Mouse (Mus musculus): ENCODE results near the gene Macf1.
"Not testable (repeated sequence)": the region's sequence is repeated elsewhere in the genome, so short reads cannot be mapped to it uniquely, and the experiment has no call there.

Gene Macf1

DNA sequence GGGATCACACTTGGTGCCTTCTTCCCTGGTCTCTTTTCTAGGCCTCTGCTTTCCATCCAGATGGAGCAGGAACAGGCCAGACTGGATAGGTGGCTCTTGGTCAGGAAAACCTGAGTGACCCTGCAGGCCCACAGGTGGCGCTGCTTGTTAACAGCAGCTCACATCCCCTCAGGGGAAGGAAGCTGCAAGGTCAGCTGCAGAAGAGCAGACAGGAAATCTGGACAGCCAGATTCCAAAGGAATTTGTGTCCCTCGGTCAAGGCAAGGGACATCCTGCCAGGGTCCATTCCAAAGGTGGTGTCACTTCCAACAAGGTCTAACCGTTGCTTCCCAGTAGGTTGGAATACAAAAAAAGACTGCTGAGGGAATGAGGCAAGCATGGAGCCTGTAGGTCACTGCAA, 50.8 kb downstream of the Macf1 start:
- DNase-seq: peak; percentile 56 to 58

DNA sequence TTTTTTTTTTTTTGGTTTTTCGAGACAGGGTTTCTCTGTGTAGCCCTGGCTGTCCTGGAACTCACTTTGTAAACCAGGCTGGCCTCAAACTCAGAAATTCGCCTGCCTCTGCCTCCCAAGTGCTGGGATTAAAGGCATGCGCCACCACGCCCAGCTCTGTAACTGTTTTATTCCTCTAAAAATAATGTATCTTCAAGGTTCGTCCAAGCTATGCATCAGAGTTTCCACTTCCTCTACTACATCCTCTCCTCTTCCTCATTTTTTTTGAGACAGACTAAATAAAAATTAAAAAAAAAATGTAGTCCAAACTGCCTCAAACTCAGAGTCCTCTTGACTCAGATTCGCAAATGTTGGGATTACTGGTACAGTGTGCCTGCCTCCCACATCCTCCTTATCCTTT, 52.0 kb downstream of the Macf1 start:
- DNase-seq: not testable (repeated sequence)

DNA sequence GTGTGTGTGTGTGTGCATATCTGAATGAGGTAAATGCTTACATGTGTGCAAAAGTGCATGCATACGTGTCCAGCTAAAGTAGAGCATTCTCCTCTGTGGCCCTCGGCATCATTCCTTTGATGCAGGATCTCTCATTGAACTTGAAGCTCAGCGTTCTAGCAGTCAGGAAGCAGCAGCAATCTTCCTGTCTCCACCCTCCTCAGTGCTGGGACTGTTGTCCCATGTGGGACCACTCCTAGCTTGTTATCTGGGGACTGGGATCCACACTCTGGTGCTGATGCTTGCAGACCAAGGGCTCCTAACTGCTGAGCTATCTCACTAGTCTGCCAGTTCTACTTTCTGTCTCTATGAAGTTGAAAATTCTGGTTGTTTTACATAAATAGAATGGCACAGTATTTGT, 52.5 kb downstream of the Macf1 start:
- no peak for DNase-seq

DNA sequence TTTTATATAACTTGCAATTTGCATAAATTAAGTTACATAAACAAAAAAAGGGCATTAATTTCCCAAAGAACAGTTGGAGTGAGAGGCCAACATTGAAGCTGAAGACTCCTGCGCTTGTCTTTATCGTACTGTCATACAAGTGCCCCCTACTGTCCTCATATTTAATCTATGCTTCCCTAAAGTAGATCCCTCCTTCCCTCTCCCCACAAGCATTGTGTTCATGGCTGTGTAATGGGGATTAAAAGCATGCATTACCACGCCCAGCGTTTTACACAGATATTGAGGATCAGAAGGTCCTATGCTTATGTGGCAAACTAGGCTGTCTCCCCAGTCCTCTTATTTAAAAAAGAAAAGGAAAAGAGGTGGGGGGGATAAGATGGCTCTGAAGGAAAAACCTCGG, 56.5 kb downstream of the Macf1 start:
- no peak for DNase-seq

DNA sequence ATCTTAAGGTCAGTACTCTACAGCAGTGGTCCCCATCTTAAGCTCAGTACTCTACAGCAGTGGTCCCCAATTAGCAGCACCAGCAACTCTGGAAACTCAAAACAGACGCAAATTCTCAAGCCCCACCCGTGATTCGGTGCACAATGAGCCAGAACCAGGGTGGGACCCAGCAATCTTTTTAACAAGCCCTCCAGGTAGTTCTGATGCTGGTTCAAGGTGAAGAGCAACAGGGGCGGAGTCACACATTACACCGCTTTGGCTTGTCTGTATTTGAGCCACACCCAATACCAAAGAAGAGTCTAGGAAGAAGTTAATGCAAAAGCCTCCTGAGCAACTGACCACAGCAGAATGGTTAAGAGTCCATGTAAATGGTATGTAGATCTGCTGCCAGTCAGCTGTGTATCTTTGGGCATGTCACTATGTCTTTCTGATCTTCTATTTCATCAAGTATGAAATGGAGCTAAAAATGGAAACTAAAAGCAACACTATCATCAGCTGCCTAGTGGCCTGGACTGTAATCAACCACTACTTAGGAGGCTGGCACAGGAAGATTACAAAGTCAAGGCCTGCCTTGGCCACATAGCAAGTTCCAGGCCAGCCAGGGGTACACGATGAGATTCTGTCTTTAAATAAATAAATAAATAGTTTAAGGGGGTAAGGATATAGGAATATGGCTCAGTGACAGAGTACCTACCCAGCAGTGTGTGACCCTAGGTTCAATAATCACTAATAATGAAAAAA, 58.7 kb downstream of the Macf1 start:
- DNase-seq: no peak

DNA sequence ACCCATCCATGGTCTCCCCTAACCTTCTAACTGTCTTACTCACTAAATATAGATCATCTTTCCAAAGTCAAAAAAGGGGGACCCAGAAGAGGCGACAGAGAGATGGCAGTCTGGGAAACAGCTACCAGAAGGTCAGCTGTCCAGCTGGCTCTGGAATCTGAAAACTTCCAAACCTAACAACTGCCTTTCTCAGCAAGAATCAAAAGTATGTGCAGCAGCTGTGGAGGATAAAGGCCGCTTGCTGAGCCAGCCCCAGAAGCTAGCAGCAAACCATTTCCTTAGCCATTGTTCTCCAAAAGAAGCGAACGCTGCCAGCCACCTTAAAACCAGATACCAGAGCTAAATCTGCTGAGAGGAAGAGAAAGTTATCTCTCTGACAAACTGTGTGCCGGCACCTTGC, 59.7 kb downstream of the Macf1 start:
- no peak for DNase-seq

DNA sequence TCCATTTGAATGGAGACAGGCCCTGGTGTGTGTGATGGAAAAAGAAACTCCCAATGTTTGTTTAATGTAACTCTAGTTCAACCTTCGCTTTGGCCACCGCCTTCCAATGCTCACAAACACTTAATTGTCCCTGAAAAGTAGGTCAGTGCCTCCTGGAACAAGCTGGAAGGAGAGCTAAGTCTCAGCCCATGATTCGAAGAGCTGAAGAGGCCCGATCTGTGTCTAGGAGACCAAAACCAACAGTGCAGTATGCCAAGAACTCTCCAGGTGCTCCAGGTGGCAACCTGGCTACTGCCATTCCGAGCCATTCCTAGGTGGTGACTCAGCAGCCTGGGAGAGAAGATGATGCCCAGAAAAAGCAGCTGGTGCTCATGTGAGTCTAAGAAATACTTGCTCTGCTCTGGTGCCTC, 60.4 kb downstream of the Macf1 start:
- DNase-seq: peak; percentile 84 to 89

DNA sequence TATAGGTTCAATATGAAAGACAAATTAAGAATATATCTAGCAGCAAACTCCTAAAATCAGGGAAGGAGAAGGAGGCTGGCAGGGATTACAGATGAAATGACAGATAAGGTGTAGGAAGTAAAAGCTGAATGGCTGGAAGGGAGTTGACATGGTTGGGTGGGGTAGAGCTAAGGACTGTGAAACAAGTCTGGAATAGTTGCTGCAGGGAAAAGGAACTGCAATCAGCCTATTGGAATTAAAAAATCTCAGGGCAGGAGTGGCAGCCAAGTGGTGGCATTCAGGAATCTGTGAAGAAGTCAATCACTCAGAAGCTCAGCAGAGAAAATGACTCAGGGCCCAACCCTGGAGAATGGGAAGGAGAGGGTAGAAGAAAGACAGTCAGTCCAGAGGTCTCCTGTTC, 62.4 kb downstream of the Macf1 start:
- DNase-seq: no peak

DNA sequence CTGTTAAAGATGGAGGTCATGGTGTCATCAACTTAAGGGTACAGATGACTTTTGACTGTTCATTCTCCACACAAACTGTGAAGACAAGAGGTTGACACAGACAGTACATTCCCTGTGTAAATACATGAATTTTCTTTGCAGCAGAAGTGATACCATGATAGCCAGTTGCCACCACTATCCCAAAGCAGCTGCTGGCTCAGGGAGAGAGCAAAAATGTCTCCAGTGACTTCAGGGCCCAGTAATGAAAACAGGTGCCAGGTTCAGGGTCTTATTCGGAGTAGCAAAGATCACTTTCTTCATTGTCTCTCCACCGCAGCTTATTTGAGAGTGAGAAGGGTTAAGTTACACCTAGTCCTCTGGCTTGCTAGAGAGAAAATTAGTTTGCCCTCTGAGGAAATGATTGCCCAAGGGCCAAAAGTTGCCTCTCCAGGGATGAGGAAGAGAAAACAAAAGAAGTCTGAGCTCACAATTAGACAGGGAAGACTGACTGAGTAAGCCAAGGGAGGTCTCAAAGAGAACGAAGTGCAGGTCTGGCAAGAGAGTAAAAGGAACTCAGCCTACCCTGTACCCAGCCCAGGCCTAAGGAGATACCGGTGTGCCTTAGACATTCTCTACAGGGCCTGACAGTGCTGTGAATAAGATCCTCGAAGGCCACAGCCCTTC, 66.3 kb downstream of the Macf1 start:
- DNase-seq: no peak

DNA sequence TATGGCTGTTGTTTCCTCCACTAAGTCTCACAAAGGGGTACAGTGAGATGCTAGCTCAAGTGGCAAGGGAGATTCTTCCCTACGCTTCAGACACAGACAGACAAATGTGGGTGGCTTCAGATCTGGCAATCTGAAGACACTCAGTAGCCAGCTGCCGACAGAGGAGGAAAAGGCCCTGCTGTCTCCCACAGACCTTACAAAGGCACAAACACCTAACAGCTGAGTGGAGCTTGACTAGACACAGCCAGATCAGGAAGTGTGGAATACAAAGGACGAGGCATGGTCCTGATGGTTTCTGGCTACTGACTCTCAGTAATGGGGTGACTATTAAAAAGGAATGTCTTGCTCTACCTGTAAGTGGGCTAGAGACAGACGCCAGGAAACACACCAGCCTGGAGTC, 67.2 kb downstream of the Macf1 start:
- no peak for DNase-seq

DNA sequence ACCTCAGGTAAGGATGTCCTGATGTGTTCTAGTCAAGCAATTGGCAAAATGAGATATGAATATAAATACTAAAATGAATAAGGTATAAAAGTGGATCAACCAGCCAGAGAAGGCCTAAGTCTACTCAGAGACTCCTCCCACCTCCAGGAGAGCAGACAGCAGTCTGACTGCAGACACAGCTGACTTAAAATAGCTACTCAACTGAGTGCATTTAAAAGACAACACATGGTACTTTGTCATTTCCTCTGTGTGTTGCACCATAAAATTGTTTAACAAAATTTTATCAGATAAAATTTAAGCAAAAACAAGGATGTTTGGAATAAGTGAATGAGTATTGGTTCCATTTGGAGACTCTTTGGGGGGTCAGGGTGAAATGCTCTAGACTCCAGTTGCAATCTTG, 67.7 kb downstream of the Macf1 start:
- no peak for DNase-seq

DNA sequence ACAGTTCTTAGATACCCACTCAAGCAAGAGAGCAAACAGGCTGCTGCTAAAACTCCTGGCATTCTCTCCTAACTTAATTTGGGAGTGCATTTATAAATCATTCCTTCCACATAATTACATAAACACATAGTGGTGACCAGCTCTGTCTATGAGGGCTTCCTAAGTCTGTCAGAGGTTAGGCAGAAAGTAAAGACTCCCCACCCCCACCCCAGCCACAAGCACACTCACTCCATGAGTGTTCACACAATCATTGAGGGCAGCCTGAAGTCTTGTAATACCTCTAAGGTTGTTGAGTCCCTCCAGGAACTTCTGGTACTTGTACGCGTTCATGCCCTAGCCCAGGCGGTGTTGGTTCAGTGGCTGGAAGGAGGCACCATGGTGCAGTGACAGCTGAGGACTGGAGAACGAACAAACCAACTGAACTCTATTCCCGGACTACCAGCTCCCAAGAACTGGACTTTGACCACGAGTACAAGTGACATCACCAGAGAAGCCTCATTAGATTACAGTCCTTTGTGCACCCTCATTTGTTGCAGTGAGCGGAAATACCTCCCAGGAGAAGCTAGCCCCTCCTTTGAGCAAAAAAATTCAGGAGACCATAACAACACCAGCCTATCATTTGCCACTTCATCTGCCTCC, 70.7 kb downstream of the Macf1 start:
- no peak for DNase-seq

DNA sequence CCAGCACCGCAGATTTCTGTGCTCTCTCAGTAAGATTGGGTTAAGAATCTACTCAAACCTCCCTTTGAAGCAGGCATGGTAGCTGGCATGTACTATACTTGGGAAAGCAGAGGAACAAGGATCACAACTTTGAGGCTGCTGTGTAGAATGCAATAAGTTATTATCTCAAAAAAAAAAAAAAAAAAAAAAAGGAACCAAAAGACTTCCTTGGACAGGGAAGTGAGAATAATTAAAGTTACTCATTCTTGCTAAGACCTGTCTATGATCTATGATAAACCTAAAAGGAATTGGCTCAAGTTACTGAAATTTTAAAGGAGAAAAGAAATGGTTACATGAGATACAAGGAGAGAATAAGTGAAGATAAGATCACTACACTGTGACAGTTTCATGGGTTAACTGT, 72.2 kb downstream of the Macf1 start:
- no peak for DNase-seq

DNA sequence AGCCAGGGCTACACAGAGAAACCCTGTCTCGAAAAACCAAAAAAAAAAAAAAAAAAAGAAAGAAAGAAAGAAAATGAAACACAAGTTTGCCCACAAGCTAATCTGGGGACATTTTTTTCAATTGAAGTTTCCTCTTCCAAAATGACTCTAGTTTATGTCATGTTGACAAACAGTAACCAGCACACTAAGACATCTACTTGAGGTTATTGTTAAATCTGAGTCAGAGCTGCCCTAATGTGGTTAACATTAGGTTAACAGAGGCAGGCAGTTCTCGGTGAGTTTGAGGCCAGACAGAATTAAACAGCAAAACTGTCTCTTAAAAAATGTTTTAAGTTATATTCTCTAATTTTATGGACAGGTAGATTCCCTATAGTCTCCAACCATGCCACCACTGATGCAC, 72.9 kb downstream of the Macf1 start:
- no peak for DNase-seq

DNA sequence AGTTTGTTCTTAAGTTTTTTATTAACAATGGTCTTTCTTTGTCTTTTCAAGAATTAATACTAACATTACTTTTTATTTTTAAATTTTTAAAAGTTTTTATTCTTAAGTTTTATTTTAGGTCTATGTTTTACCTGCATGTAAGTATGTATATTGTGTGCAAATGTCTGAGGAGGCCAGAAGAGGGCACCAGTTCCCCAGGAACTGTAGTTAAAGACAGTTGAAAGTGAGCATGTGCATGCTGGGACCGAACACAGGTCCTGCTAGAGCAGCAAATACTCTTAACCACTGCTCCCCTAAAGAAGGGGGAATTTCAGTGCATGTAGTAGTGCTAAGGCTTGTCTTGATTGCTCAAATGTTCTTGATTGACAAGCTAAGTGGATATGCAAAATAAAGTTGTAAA, 77.0 kb downstream of the Macf1 start:
- DNase-seq: peak in 1 of 2 experiments; percentile 22

DNA sequence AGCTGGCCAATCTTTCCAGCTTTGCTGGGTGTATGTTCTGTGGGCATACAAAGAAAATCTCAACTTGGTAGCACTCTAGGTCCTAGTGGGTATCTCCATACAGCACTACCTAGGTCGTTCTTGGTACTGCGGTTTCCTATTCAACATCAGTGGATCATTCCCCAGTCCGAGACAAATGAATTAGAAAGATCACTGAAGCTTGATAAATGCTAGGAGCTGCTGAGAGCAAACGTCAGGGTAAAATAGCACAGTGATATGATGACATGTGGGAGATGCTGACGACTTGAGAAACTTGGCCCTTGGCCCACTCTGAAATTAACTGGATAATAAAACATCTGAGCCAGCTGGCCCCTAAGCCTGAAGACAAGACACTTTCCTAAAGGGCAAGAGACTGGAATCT, 78.2 kb downstream of the Macf1 start:
- DNase-seq: peak; percentile 37 to 38

DNA sequence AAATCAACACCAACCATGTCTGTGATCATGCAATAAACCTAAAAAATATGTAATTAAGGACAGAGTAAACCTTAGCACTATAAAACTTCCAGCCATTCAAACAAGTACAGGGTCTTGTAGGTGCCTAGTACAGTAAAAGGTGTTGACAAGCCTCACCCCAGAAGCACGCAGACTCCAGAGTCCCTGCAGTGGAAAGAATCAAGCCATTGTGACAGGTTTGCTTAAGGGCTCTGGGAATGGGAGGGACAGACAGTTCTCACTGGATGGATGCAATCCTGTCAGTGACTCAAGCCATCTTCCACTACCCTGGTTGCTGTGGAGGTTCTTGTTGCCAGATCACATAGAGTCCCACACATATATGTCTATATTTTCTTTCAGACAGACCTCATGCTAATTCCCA, 78.9 kb downstream of the Macf1 start:
- no peak for DNase-seq

DNA sequence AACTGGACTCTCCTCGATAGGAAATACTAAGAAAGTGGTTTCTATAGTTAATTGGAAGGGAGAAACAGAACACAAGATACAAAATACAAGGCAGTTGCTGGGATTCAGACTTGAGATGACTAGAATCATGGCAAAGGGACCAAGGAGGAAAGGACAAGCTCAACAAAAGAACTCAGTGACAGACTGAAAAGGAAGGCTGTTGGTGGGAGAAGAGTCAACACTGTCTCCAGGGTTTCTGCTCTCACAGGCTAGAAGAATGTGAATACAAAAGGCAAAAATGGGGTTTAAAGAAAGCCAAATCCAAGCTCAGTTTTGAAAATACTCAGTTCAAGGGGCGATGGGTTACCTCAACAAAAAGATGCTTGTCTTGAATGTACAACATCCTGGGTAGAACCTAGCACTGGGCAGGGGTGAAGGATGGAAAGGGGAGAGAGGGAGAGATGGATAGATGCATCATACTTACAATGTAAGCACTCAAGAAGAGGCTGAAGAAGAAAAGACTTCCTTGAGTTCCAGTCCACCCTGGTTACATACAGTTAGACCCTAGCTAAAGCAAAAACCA, 81.4 kb downstream of the Macf1 start:
- DNase-seq: no peak

DNA sequence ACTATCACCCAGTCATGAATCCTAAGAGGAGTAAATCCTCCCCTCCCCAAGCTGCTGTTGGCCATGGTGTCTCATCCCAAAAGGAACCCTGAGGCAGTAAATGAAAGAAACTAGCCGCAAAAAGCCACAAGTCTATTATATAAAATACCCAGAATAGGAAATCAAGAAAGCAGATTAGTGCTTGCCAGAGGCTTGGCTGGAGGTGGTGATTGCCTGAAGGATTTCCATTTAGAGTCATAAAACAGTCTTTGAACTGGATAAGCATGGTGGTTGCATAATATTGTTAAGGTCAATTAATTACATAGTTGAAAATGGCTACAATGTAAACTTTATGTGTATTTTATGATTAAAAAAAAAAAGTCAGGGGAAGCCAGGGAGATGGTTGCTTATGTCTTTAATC, 83.1 kb downstream of the Macf1 start:
- DNase-seq: no peak

DNA sequence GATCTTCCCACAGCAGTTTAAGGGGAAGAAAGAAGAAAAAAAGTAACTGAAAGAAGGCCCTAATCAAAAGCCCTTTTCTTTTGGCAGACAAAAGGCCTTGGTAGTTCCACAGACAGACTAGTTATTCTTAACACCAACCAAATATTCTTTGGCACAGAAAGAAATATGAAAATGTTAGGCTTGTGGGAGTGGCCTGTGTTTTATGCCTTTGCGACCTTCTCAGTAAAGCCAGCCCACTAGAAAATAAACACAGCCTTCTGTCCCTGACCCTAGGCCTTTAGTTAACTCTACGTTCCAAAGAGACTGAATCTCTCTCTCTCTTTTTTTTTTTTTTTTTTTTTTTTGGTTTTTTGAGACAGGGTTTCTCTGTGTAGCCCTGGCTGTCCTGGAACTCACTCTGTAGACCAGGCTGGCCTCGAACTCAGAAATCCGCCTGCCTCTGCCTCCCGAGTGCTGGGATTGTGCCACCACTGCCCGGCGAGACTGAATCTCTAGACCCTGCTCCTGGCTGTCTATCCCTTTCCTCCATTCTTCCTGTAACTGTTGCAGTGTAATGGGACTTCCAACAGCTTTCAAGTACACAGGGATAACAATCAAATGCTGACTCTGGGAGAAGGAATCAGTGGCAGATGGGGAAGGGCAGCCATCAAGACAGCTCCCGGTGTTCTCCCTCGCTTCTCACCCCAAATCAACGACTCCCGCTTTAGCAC, 85.5 kb downstream of the Macf1 start:
- no peak for DNase-seq

DNA sequence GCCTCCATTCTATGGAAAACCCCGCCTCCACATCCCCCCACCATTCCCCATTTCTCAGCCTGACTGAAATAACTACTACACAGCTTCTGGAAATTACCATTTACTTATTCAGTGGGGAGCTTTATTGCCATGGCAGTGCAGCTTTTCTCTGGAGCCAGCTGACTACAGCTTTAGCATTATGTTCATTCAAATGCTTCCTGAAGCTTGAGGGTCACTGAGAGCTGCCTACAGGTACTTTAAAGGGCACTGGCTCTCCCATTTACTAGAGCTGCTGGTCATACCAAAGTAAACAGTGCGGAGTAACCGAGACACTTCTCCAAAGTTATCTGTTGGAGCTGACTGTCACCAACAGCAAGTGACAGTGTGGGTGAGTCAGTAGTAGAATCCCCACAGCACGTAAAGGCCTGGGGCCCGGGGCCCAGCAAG, 89.8 kb downstream of the Macf1 start:
- DNase-seq: no peak

DNA sequence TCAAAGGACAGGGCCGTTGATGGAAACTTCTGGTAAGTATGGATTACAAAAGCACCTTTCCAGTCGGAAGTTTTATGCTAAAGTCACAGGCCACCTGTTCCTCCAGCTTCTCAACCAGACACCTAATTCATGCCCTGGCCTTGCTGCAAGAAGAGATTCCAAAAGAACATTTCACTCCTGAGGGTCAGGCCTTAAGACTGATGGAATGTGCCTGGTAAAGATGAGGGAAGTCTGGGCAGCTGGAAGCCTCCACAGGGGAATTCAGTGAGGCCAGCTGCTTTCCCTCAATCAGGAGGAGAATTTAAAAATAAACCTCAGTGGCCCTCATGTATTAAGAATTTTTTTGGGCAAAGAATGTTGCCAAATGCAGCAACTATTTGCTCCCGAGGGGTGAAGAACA, 90.5 kb downstream of the Macf1 start:
- DNase-seq: no peak

DNA sequence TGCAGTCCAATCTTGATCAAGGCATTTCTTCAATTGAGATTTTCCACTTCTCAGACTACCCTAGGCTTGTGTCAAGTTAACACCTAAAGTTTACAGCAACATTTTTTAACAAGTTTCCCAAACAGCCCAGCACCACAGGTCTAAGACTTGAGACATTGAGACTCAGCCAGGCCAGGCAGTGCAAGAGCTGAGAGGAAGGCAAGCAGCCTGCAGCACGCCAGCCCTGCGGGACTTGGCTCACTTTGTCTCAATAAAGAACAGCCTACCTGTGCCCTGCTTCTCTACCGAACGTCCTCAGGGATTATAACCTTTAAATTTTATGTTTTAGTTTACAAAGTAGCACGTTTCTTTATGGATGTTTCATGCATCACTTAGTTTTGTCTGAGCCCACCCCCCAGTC, 92.1 kb downstream of the Macf1 start:
- DNase-seq: peak; percentile 38 to 48
